Mouse (Mus musculus): ENCODE measurements at regions not wholly inside any gene's neighbourhood (a gene's known extent, or its start where the extent isn't known, plus 50 kb on each side); places are given as distances from the start of the nearest gene placed in this dataset.
"Not testable (repeated sequence)": the region's sequence is repeated elsewhere in the genome, so short reads cannot be mapped to it uniquely, and the experiment has no call there.

GRCm38 (mm10) chr3:78736111-78736510 lies 550.2 kb downstream of the Rapgef2 start:
- DNase-seq: no peak

- DNase-seq: peak; percentile 2 to 13
These were observed 569.6 kb downstream of the Rapgef2 start for GRCm38 (mm10) chr3:78716691-78717090.

- DNase-seq: no peak
These were observed 578.6 kb downstream of the Rapgef2 start for GRCm38 (mm10) chr3:78707687-78708086.

GRCm38 (mm10) chr3:78698936-78699335 lies 587.4 kb downstream of the Rapgef2 start:
- DNase-seq: peak in 1 of 2 experiments; percentile 11

- peak in 1 of 2 experiments; percentile 5 for DNase-seq
These were observed 594.8 kb downstream of the Rapgef2 start for GRCm38 (mm10) chr3:78691499-78691898.

- DNase-seq: no peak
These were observed 608.7 kb downstream of the Rapgef2 start for GRCm38 (mm10) chr3:78677656-78678055.

GRCm38 (mm10) chr3:78676806-78677205 lies 609.5 kb downstream of the Rapgef2 start:
- no peak for DNase-seq

GRCm38 (mm10) chr3:78674529-78675187 lies 611.7 kb downstream of the Rapgef2 start:
- no peak for DNase-seq

GRCm38 (mm10) chr3:78668050-78668449 lies 618.3 kb downstream of the Rapgef2 start:
- DNase-seq: no peak

GRCm38 (mm10) chr3:78667374-78668023 lies 618.8 kb downstream of the Rapgef2 start:
- no peak for DNase-seq

GRCm38 (mm10) chr3:78648115-78648514 lies 638.2 kb downstream of the Rapgef2 start:
- DNase-seq: no peak

- no peak for DNase-seq
These were observed 650.9 kb downstream of the Rapgef2 start for GRCm38 (mm10) chr3:78635386-78635785.

GRCm38 (mm10) chr3:78618900-78619299 lies 667.4 kb downstream of the Rapgef2 start:
- peak in 1 of 2 experiments; percentile 8 for DNase-seq

GRCm38 (mm10) chr3:78594718-78595236 lies 691.5 kb downstream of the Rapgef2 start:
- no peak for DNase-seq

GRCm38 (mm10) chr3:78594305-78594704 lies 692.0 kb downstream of the Rapgef2 start:
- DNase-seq: no peak

GRCm38 (mm10) chr3:78586639-78587038 lies 699.7 kb downstream of the Rapgef2 start:
- DNase-seq: no peak

GRCm38 (mm10) chr3:78581868-78582267 lies 704.4 kb downstream of the Rapgef2 start:
- DNase-seq: no peak

GRCm38 (mm10) chr3:78581100-78581499 lies 705.2 kb downstream of the Rapgef2 start:
- DNase-seq: no peak

GRCm38 (mm10) chr3:78575667-78576464 lies 710.5 kb downstream of the Rapgef2 start:
- DNase-seq: no peak

- DNase-seq: no peak
These were observed 711.5 kb downstream of the Rapgef2 start for GRCm38 (mm10) chr3:78574807-78575206.

GRCm38 (mm10) chr3:78573299-78573698 lies 713.0 kb downstream of the Rapgef2 start:
- DNase-seq: no peak

- not testable (repeated sequence) for DNase-seq
These were observed 721.4 kb downstream of the Rapgef2 start for GRCm38 (mm10) chr3:78564926-78565325.

Data from layer of hippocampus, postnatal 36 days (tissue).